Mouse (Mus musculus) heart, embryonic 12.5 days (tissue): ENCODE results near the gene Lat2. TPM values are rescaled to one million over a fixed set of nuclear protein-coding genes. Genes with fewer than 3 reads are reported as not detected.
"Not testable (repeated sequence)": the region's sequence is repeated elsewhere in the genome, so short reads cannot be mapped to it uniquely, and the experiment has no call there.

Experiments
- ATAC-seq: fragments of 200-750 bp; cut with Nextera tagmentation; 2 replicates; pipeline ENCODE4 v1.8.0; 2017; ENCODE audit warnings: moderate TSS enrichment, moderate library complexity; ENCODE audit not compliant: insufficient number of reproducible peaks, low FRiP score
- H3K27ac ChIP-seq: fragments of 300-500 bp; sonication (generic); 2 replicates; pipeline ENCODE4 v1.5.1; 2016; ENCODE audit warnings: mild to moderate bottlenecking, moderate library complexity; ENCODE audit not compliant: poor library complexity, severe bottlenecking
- H3K27me3 ChIP-seq: fragments of 300-500 bp; sonication (generic); replicated peaks from 2 replicates; pipeline ENCODE4 v1.6.1; 2016; ENCODE audit warnings: mild to moderate bottlenecking, moderate library complexity
- H3K36me3 ChIP-seq: fragments of 300-500 bp; sonication (generic); 2 replicates; pipeline ENCODE4 v1.6.1; 2016; ENCODE audit warnings: mild to moderate bottlenecking, moderate library complexity
- H3K4me1 ChIP-seq: fragments of 300-500 bp; sonication (generic); replicated peaks from 2 replicates; pipeline ENCODE4 v1.6.1; 2016; ENCODE audit warnings: mild to moderate bottlenecking
- H3K4me2 ChIP-seq: fragments of 300-500 bp; sonication (generic); 2 replicates; pipeline ENCODE4 v1.6.1; 2016; ENCODE audit warnings: mild to moderate bottlenecking, moderate library complexity
- H3K4me3 ChIP-seq: fragments of 300-500 bp; sonication (generic); 2 replicates; pipeline ENCODE4 v1.5.1; 2016; ENCODE audit warnings: mild to moderate bottlenecking
- H3K9ac ChIP-seq: fragments of 300-500 bp; sonication (generic); 2 replicates; pipeline ENCODE4 v1.6.1; 2016; ENCODE audit warnings: mild to moderate bottlenecking, moderate library complexity
- H3K9me3 ChIP-seq: fragments of 300-500 bp; sonication (generic); replicated peaks from 2 replicates; pipeline ENCODE4 v1.6.1; 2016; ENCODE audit warnings: mild to moderate bottlenecking, moderate library complexity
- WGBS: fragments of 180-500 bp; shearing (Covaris S2); methylation state at CpG from one replicate; pipeline ENCODE4 v1.1.7; 2016; 5-methylcytosine and 5-hydroxymethylcytosine counted together
- polyA plus RNA-seq: library from polyadenylated mRNA; unstranded; fragments of >200 nt; fragmentation: Nextera tagmentation; extraction: Ambion mirVana; gene quantifications from 2 replicates; pipeline ENCODE4 v1.2.1, GENCODE M21; 2016

The Lat2 gene
- polyA plus RNA-seq: 2.4 and 2.8 TPM in 2 replicates

- no peak within 1 kb of the TSS for H3K9ac ChIP-seq
- WGBS: 81% methylated on average over 7 of the region's 7 CpGs
- H3K4me3 ChIP-seq: no peak within 1 kb of the TSS
- H3K36me3 ChIP-seq: peaks cover 48% of the 10 kb centered on the region
- no peaks in the 10 kb centered on the region for H3K9me3 ChIP-seq
- no peak for ATAC-seq
- H3K27ac ChIP-seq: no peak within 1 kb of the TSS
- H3K27me3 ChIP-seq: no peaks in the 10 kb centered on the region
- H3K4me2 ChIP-seq: no peak within 1 kb of the TSS
- no peaks in the 10 kb centered on the region for H3K4me1 ChIP-seq
Observed at GRCm38 (mm10) chr5:134614802-134615201, at the start of gene Lat2. Gene Lat2 (minus strand): TSS chr5:134615025.

GRCm38 (mm10) chr5:134656708-134657107 is 41.9 kb upstream of the Lat2 start:
- H3K4me1 ChIP-seq: no peaks in the 10 kb centered on the region; the same call in 1 of the 2 replicates
- no peak overlapping the region for H3K4me2 ChIP-seq
- H3K36me3 ChIP-seq: peaks cover 38% of the 10 kb centered on the region
- H3K27ac ChIP-seq: no peak overlapping the region
- no peak overlapping the region for H3K9ac ChIP-seq
- H3K27me3 ChIP-seq: 0 out of 2 replicates have a peak, but pooled peaks cover 5% of the 10 kb centered on the region
- ATAC-seq: no peak
- no peak overlapping the region for H3K4me3 ChIP-seq
- no peaks in the 10 kb centered on the region for H3K9me3 ChIP-seq
- 76% methylated on average over 4 of the region's 4 CpGs for WGBS

GRCm38 (mm10) chr5:134652015-134652414 is 37.2 kb upstream of the Lat2 start:
- no peak overlapping the region for H3K27ac ChIP-seq

GRCm38 (mm10) chr5:134650926-134651325 is 36.1 kb upstream of the Lat2 start:
- Histone ChIP-seq H3K9ac (no peak overlapping the region), H3K4me1 (no peaks in the 10 kb centered on the region; the same call in 1 of the 2 replicates), H3K27ac (no peak overlapping the region), H3K27me3 (no peaks in the 10 kb centered on the region), H3K9me3 (no peaks in the 10 kb centered on the region; the same call in 1 of the 2 replicates), H3K36me3 (no peaks in the 10 kb centered on the region), H3K4me2 (no peak overlapping the region), H3K4me3 (no peak overlapping the region)
- WGBS: 46% methylated on average over 5 of the region's 5 CpGs
- ATAC-seq: no peak

More at GRCm38 (mm10) chr5:134652015-134652414, 37.2 kb upstream of the Lat2 start:
- Histone ChIP-seq H3K9ac (no peak overlapping the region), H3K27me3 (0 out of 2 replicates have a peak, but pooled peaks cover 4% of the 10 kb centered on the region), H3K9me3 (no peaks in the 10 kb centered on the region), H3K4me3 (no peak overlapping the region), H3K36me3 (peaks cover 6% of the 10 kb centered on the region; the same call in 1 of the 2 replicates), H3K4me2 (no peak overlapping the region), H3K4me1 (no peaks in the 10 kb centered on the region; the same call in 1 of the 2 replicates)
- no peak for ATAC-seq
- 50% methylated on average over 7 of the region's 7 CpGs for WGBS

- 50% methylated on average over 2 of the region's 4 CpGs for WGBS
- not testable (repeated sequence) for H3K9me3 ChIP-seq, ATAC-seq, H3K27ac ChIP-seq, H3K36me3 ChIP-seq, H3K4me3 ChIP-seq, H3K4me2 ChIP-seq, H3K27me3 ChIP-seq, H3K9ac ChIP-seq, H3K4me1 ChIP-seq
Observed at GRCm38 (mm10) chr5:134648976-134649375, 34.2 kb upstream of the Lat2 start.

- ATAC-seq: no peak
- H3K4me2 ChIP-seq: no peak overlapping the region
- peaks cover 3% of the 10 kb centered on the region; the same call in 1 of the 2 replicates for H3K4me1 ChIP-seq
- H3K4me3 ChIP-seq: no peak overlapping the region
- WGBS: 81% methylated on average over 2 of the region's 2 CpGs
- no peak overlapping the region for H3K9ac ChIP-seq
- H3K9me3 ChIP-seq: no peaks in the 10 kb centered on the region; the same call in 1 of the 2 replicates
- H3K36me3 ChIP-seq: no peaks in the 10 kb centered on the region
- H3K27me3 ChIP-seq: no peaks in the 10 kb centered on the region
- no peak overlapping the region for H3K27ac ChIP-seq
Observed at GRCm38 (mm10) chr5:134647394-134647793, 32.6 kb upstream of the Lat2 start.

- peaks cover 3% of the 10 kb centered on the region; the same call in 1 of the 2 replicates for H3K4me1 ChIP-seq
- no peaks in the 10 kb centered on the region for H3K36me3 ChIP-seq
- WGBS: 72% methylated on average over 4 of the region's 4 CpGs
- no peak overlapping the region for H3K27ac ChIP-seq
- no peak overlapping the region for H3K9ac ChIP-seq
- H3K4me2 ChIP-seq: no peak overlapping the region
- no peaks in the 10 kb centered on the region; the same call in 1 of the 2 replicates for H3K9me3 ChIP-seq
- no peak overlapping the region for H3K4me3 ChIP-seq
- H3K27me3 ChIP-seq: no peaks in the 10 kb centered on the region
- no peak for ATAC-seq
Observed at GRCm38 (mm10) chr5:134646461-134646860, 31.6 kb upstream of the Lat2 start.

GRCm38 (mm10) chr5:134644643-134645118 is 29.9 kb upstream of the Lat2 start:
- Histone ChIP-seq H3K36me3 (no peaks in the 10 kb centered on the region), H3K27me3 (no peaks in the 10 kb centered on the region), H3K4me3 (no peak overlapping the region), H3K9me3 (no peaks in the 10 kb centered on the region; the same call in 1 of the 2 replicates), H3K27ac (no peak overlapping the region), H3K9ac (no peak overlapping the region), H3K4me2 (no peak overlapping the region), H3K4me1 (peaks cover 4% of the 10 kb centered on the region)
- ATAC-seq: no peak
- 41% methylated on average over 8 of the region's 8 CpGs for WGBS

- H3K36me3 ChIP-seq: no peaks in the 10 kb centered on the region
- H3K4me3 ChIP-seq: no peak overlapping the region
- no peak overlapping the region for H3K27ac ChIP-seq
- 86% methylated on average over 1 of the region's 1 CpGs for WGBS
- no peaks in the 10 kb centered on the region for H3K27me3 ChIP-seq
- H3K4me2 ChIP-seq: no peak overlapping the region
- H3K4me1 ChIP-seq: peaks cover 6% of the 10 kb centered on the region
- H3K9ac ChIP-seq: no peak overlapping the region
- H3K9me3 ChIP-seq: no peaks in the 10 kb centered on the region; the same call in 1 of the 2 replicates
- no peak for ATAC-seq
Observed at GRCm38 (mm10) chr5:134644121-134644520, 29.3 kb upstream of the Lat2 start.

- 81% methylated on average over 3 of the region's 3 CpGs for WGBS
- ATAC-seq: no peak
- Histone ChIP-seq H3K9ac (no peak overlapping the region), H3K36me3 (peaks cover 13% of the 10 kb centered on the region), H3K4me2 (no peak overlapping the region), H3K4me3 (no peak overlapping the region), H3K9me3 (no peaks in the 10 kb centered on the region), H3K27me3 (no peaks in the 10 kb centered on the region), H3K27ac (no peak overlapping the region), H3K4me1 (peaks cover 12% of the 10 kb centered on the region)
Observed at GRCm38 (mm10) chr5:134640371-134640770, 25.5 kb upstream of the Lat2 start.

- ATAC-seq: peak; percentile 92
- peak within 1 kb of the TSS; percentile 96 for H3K9ac ChIP-seq
- peak within 1 kb of the TSS; percentile 95 for H3K27ac ChIP-seq
- H3K27me3 ChIP-seq: no peaks in the 10 kb centered on the region
- peak within 1 kb of the TSS; percentile 93 for H3K4me3 ChIP-seq
- peaks cover 10% of the 10 kb centered on the region for H3K4me1 ChIP-seq
- no peaks in the 10 kb centered on the region for H3K9me3 ChIP-seq
- 1% methylated on average over 52 of the region's 52 CpGs for WGBS
- H3K36me3 ChIP-seq: peaks cover 22% of the 10 kb centered on the region
- peak within 1 kb of the TSS; percentile 89 for H3K4me2 ChIP-seq
Observed at GRCm38 (mm10) chr5:134639269-134639682, 24.5 kb upstream of the Lat2 start, which contains the start of gene Eif4h. Gene Eif4h (minus strand): TSS chr5:134639490.
